Mouse (Mus musculus) yolk sac, embryonic 10.5 days (tissue): ENCODE data around the gene Dhx9.
"Not testable (repeated sequence)": the region's sequence is repeated elsewhere in the genome, so short reads cannot be mapped to it uniquely, and the experiment has no call there.

Experiments
- DNase-seq: peaks from one replicate; pipeline ENCODE4 v3.0.0-alpha.2; 2017; ENCODE audit warnings: low spot score

Dhx9 gene

DNA sequence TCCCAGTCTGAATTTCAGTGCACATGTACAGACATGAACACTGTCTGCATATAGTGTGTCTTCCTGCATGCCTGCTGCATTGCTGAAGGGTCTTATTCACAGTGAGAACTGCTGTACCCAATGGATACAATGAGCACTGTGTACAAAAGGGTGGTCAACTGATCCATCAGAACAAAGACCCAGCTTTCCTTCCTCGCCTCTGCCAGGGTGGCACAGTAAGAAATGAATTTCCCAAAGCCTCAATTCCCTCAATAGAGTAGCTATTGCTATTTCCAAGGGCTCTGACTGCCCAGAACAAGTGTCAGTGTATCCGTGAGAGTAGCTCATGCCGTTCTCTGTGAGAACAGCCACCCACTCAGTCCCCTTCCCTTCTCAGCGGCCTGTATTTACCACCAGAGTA, 69.7 kb downstream of the Dhx9 start:
- DNase-seq, result not testable (repeated sequence)

DNA sequence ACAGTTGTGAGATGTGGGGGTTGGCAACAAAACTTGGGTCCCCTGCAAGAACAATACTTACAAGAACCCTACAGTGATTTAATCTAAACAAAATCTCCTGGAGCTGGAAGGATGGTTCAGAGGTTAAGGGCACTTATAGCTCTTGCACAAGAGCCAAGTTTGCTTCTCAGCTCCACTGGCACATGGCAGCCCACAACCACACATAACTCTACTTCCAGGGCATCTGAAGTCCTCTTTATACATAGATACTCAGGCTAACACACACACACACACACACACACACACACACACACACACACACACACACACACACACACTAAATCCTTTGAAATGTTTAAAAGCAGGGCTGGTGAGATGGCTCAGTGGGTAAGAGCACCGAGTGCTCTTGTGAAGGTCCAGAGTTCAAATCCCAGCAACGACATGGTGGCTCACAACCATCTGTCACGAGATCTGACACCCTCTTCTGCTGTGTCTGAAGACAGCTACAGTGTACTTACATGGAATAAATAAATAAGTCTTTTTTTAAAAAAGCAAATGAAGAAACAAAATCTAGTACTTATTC, 71.1 kb downstream of the Dhx9 start:
- DNase-seq, result not testable (repeated sequence)

- DNase-seq, result not testable (repeated sequence)
Observed at GRCm38 (mm10) chr1:153415742-153416141, 71.7 kb downstream of the Dhx9 start.

DNA sequence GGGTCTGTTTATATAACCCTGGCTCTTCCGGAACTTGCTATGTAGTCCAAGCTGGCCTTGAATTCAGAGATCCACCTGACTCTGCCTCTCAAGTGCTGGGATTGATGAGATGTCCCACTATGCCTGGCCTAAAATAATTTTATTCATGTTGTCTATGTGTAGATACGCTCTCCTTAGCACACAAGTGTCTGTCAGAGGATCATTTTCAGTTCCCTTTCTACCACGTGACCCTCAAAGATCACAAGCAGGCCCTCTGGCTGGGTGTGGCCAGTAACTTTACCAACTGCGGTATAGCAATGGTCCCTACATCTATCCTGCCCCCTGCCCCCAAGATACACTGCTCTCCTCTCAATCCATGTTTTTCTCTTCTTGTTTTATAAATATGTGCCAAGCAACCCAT, 72.5 kb downstream of the Dhx9 start:
- no peak for DNase-seq

DNA sequence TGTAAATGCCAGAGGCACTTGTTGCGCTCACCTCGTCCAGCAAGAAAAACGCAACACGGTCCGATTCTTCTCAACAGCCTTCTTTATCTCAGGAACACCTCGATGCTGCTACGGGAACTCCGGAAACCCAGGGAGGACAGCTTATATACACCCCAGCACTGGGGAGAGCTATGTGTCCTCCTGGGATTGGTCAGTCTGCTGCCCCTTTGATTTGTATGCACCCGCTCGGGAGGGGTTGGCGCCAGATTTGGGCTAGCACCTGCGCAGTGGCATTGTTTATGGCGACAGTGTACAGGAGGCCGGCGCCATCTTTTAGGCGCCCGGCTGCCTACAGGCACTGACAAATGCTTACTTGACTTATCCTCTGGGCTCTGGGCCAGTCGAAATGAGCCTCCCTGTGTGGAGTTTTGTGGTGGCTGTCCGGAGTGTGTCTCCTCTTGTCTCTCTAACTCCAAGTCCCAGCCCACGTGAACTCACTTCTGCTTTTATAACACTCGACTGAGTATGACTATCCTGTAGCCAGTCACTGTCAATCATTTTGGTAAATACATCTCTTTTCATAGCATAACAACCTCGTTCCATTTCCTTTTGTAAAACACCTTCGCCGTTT, 73.2 kb downstream of the Dhx9 start:
- DNase-seq, result not testable (repeated sequence)

GRCm38 (mm10) chr1:153413397-153414020, 74.0 kb downstream of the Dhx9 start:
- DNase-seq, result not testable (repeated sequence)

DNA sequence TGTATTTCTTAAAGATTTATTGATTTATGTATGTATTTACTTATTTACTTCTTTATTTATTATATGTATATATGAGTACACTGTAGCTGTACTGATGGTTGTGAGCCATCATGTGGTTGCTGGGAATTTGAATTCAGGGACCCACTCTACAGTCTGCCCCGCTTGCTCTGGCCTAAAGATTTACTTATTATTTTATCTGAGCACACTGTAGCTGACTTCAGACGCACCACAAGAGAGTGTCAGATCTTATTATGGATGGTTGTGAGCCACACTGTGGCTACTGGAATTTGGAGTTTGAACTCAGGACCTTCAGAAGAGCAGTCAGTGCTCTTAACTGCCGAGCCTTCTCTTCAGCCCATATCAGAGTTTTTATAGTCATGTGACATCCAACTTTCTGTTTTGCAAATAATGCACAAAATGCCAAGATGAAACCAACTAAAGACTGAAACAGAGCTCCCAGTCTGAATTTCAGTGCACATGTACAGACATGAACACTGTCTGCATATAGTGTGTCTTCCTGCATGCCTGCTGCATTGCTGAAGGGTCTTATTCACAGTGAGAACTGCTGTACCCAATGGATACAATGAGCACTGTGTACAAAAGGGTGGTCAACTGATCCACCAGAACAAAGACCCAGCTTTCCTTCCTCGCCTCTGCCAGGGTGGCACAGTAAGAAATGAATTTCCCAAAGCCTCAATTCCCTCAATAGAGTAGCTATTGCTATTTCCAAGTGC, 74.6 kb downstream of the Dhx9 start:
- DNase-seq, result not testable (repeated sequence)

DNA sequence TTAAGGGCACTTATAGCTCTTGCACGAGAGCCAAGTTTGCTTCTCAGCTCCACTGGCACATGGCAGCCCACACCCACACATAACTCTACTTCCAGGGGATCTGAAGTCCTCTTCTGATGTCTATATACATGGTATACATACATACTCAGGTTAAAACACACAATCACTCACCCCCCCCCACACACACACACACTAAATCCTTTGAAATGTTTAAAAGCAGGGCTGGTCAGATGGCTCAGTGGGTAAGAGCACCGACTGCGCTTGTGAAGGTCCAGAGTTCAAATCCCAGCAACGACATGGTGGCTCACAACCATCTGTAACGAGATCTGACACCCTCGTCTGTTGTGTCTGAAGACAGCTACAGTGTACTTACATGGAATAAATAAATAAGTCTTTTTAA, 75.7 kb downstream of the Dhx9 start:
- DNase-seq, result no peak

- not testable (repeated sequence) for DNase-seq
Observed at GRCm38 (mm10) chr1:153410915-153411314, 76.5 kb downstream of the Dhx9 start.

DNA sequence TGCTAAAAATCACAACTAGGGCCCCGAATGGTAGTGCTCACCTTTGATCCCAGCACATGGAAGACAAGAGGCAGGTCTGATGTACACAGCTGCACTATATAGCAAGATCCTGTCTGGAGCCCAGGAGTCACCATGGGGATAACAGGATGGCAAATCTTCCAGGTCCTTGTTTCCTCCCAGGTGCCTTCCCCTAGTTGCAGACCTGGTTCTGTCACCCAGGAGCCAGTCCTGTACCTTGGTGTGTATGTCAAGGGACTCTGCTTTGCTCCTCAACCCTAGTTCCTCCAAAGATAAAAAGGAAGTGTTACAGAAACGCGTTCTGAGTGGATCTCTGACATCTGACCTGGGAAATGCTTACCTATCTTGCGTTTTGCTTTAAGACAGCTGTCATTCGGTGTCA, 79.2 kb downstream of the Dhx9 start:
- DNase-seq, result not testable (repeated sequence)

DNA sequence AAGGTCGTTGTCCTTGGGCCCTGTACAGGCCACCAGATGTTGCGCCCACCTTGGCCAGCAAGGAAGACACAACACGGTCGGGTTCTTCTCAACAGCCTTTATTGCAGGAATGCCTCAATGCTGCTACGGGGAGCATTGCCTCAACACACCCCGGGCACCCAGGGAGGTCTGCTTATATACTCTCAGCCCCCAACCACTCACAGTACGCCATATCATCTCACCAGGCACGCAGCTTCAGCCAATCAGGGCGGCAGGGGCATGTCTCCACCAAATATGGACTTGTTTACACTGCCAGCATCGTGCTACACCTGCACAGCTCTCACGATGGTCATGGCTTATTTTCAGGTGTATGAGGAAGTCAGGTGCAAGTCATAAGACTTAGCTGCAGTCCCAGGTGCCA, 79.8 kb downstream of the Dhx9 start:
- DNase-seq, result not testable (repeated sequence)
